Mouse (Mus musculus) forelimb bud, embryonic 11.5 days (tissue): ENCODE results near the gene Bdkrb2.

Source experiments
- DNase-seq: peaks from one replicate; pipeline ENCODE4 v3.0.0-alpha.2; 2012; ENCODE audit warnings: low read depth, low spot score

The Bdkrb2 gene

DNA sequence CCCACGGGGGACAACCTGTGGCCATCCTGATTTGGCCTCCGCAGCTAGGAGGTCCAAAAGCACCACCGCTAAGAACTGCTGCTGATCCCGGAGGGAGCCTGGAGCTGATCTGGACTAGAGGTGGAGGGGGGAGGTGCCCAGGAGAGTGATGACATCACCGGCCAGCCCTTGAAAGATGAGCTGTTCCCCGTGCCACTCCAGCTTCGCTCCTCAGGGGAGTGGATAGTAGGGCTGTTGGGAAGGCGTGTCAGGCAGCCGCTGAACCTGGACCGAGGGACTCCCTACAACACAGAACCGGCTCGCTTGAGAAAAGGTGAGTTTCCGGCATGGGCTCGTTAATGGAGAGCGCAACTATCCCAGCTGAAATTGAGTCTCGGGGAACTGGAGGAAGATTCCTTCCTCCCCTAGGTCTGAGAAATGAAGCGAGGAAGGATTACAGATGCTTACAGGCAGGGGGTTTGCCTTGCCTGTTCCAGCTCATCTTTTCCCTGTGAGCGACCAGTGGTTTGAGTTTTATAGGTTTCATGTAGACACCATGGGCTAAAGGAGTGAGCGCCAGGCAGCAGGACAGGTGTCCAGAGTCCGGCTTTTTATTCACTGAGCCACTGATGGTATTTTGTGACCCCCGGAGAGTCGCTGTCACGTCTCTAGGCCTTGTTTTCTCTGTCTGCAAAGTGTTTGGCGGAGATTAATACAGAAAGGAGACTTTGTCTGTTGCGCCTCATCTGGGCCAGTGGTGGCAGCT lies at the start of gene Bdkrb2:
Gene Bdkrb2 (plus strand): TSS at position 291 of the 745 bp plus-strand sequence.
- DNase-seq = peak; percentile 41

DNA sequence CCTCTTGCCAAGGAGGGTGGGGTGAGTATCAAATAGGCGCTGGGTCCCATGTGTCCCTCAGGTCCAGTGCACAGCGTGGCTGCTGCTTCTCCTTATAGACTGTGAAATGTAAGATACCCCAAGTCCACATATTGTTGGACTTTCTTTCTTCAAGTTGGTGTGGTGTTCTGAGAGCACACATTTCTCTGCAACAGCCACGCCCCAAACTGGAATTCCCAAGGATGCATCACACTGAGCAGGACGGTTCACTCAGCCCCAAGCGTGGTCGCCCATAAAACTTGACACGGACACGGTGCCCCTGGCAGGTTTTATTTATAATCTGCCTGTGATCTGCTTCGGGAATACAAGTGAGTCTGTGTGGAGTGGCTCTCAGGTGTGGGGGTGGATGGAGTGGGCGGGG lies 48.9 kb upstream of the Bdkrb2 start:
- no peak for DNase-seq

DNA sequence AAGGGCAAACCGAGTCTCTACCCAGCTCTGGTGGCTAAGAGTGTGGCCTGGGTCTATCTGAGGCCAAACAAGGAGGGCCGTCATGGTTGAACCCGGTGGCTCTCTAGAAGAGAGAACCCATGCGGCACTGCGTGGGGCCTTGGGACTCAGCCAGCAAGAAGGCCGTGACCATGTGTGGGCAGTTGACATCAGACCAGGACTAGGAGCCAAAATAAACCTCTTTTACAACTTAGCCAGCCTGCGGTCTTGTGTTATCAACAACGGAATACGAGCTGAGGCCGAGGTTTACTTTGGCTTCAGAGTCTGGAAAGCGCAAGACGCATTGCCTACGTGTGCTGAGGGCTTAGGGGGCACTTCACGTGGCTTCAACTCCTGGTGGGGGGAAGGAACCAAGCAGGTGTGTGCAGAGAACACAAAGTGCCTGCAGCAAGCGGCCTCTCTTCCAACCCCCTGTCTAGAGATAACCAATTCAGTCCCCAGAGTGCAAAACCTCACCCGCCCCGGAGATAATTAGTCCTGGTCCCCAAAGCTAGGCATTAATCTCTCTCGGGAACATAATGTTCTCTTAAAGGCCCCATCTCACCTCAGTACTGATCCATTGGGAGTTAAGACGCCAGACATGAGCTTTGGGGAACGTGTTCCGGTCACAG lies 45.9 kb upstream of the Bdkrb2 start:
- DNase-seq = no peak

DNA sequence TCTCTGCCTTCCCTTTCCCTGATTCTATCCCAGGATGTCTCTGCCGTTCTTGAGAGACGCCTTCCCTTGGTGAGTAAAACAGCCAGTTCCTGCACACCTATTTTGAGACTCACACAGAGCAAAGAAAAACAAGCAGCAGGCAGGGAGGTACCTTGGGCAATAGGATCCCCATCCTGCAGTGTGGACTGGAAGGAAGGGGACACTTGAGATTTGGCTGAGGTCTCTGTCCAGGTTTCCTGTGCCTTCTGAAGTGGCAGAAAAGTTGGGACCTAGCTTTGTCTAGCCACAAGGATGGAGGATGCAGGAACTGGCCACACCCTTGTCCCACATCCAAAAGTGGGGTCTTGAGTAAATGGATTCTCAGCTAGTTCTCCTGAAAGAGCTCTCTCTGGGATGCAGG lies 43.2 kb upstream of the Bdkrb2 start:
- no peak for DNase-seq

DNA sequence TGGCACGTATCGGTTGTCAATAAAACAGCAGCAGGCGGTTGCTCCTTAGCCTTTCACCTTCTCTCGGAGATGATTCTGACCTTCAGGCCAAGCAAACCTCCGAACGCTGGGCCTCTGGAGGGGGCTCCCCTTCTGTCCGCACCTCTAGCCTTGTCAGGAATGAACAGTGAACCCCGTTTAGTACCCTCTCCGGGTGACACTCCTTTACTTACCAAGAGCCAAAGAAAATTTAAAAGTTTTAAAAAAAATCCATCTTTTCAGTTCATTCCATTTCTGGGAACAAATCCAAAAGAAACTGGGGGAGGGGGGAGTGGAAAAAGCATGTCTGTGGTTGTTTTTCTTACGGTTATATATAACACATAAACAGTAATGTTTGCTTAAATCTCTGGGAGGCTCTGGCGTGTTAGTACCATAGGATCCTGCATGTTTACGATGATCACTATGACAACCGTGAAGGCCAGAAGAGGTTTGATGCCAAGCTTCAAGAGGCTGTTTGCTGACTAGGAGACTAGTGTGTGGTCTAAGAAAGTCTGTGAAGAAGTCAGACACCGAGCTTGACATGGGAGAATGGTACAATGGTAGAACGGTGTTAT lies 41.8 kb upstream of the Bdkrb2 start:
- no peak for DNase-seq

DNA sequence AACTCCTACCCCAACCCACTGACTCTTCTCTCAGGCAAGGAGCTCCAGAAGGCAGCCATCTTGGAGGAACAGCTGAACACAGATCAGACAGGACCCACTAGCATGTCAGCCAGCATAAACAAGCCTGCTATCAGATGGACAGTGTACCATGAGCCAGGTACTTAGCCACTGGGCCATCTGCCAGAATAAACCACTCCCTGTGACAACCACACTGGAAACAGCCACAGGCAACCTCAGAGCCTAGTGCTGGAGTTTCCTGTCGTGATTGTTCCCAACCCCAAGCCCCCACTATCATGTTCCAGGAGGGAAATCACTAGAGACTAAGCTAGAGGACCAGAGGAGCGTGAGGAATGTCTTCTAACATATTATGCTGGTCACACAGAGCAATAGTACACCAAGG lies 39.3 kb upstream of the Bdkrb2 start:
- DNase-seq = no peak

DNA sequence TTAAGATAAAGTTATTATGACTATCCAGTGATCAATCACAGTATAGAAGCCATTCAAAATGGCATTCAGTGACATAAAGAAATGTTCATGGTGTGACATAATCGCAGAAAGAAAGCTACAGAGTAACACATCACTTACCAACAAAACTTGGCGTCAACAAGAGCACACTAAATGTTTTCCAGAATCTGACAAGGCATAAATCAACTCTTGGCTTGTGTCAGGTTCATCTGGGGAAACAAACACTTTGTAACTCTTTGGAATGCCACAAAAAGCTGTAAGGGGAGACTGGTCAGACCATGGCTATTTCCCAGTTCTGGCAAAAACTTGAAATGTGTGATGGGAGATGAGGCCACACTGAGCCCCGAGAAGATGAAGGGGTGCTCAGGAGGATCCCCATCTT lies 36.8 kb upstream of the Bdkrb2 start:
- no peak for DNase-seq

DNA sequence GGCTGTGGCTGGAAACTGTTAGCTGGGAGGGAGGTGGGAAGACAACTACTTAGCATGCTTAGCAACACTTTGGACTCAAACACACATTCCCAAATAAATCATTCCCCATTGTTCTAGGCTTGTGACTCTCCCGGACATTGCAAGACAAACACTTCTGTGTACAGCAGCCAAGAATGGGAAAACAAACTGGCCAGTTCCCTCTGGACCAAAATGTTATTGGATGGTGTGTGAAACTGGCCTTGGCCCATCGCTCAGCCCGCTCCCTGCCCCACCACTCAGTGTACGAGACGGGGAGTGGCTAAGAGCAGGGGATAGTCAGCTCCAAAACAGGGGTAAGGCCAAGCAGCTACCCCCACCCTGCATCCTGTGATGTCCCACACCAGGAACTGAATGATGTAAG lies 36.2 kb upstream of the Bdkrb2 start:
- DNase-seq = no peak

DNA sequence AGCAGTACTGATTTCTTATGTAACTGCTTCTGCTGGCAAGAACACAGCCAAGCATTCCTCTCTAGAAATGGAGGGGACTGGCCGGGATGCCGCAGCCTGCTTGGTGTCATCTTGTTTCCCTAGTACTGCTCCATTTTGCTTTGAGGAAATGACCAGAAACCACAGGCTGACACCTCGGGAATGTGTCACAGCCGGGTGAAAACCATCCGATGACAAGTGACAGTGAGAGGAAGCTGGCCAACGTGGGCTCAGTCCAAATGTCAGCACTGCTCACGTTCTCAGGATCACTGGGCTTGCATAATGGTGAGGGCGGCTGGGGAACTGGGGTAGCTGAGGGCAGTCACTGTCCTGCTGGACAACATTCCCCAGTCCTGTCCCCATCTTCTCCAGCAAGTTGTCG lies 33.5 kb upstream of the Bdkrb2 start:
- no peak for DNase-seq

DNA sequence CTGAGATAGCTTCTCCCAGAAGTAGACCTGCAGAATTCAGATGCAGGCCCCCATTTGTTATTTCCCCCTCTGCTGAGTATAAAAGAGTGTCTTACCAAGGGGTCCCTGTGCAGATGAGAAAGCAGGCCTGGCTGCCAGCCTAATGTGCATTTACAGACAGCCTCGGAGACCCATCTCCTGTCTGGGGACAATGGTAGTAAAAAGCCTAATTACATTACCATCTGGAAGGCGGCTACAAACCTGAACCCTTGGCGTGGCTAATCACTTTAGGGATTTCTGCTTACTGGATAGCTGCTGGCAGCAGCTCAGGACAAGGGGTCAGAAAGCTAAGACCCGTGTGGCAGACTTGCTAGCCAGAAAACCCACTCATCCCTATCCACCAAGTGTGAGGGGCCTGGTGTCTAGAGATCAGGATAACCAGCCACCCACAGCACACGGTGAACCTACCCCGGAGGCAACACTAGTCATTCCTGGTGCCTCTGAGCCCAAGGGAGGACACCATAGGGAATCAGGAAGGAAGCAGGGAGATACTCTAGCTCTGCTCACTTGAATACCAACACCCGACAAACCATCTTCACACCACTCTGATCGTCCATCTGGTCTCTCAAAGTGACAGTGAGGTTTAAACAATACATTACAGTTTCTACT lies 31.2 kb upstream of the Bdkrb2 start:
- DNase-seq = no peak

DNA sequence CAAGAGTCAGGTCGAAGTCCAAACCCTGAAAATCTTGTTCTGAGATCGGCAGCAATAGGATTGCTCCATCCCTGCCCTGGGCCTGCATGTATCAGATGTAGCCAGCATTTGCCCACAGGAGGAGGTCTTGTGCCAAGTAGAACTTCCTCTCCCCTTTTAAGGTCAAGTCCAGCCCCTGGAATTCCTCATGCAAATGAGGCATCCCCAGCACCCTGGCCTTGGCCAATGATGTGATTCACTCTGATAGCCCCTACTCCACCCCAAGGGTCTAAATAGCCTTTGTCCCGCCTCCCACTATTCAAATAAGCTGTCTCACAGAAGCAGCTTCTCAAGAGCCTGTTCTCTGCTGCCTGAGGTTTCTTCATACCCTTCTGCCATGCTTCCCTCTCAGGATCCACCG lies 28.2 kb upstream of the Bdkrb2 start:
- DNase-seq = no peak

DNA sequence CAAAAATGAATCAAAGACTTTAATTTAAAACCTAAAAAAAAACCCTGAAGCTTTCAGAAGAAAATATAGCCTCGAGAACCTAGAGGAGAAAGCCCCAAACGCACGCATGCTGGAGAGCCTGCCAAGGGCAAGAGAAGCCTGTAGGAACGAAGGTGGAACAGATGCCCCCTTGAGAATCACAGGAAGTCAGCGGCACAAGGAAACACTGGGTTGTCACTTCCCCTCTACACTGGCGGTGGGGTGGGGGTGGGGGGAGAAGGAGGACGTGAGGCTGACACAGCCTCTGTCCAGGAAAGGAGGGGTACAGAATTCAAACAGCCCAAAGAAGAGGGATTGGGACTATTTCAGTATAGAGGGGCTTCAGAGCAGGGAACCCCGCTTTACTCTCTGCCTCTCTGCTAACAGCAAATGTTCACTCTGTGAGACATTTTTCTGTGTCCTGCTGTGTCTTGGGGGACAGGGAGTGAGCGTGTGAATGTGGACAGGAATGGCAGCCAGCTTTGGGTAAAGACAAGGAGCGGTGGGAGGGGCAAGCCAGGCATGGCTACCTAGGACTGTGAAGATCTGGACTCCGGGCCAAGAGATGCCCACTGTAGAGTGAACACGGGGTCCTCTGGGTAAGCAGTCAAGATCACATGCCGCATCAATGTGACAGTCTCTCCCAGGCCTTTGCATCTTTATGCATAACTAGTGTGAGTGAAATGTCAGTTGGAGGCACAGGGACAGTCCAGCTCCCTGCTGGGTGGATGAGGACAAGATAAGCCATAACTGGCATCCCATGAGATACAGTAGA lies 26.9 kb upstream of the Bdkrb2 start:
- no peak for DNase-seq

DNA sequence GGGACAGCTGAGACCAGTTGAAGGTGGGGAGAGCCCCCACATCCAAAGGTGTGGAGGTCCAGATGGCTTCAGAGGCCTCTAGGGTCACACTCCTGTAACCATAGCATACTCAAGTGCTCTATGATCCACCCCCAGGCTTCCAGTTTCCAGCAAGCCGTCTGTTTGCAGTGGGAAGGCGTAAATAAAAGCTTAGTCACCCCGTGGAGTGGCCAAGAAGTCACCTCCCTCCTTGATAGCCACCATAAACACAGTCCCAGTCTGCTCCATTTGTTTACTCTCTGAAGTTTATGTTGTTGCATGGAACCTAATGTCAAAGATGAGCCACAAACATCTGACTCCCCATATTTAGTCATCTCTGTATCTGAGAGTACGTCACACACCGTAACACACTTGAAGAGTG lies 25.9 kb upstream of the Bdkrb2 start:
- no peak for DNase-seq

DNA sequence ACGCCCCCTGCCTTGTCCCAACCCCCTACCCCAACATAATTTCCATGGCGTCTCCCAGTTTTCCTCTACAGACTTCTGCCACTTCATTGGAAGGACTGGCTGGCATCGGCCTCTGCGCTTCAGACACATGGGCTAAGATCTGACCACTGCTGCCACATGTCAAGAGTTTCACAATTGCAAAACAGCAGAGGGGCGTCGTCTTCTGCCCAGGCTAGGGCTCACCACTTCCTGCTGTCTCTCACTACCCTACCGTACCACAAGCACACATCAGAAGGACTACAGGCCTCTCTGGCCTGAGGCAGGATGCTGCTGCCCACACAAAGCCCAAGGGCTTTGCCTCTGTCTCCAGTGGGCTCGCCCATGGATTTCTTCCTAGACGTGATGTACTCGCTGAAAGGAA lies 23.4 kb upstream of the Bdkrb2 start:
- DNase-seq = no peak

DNA sequence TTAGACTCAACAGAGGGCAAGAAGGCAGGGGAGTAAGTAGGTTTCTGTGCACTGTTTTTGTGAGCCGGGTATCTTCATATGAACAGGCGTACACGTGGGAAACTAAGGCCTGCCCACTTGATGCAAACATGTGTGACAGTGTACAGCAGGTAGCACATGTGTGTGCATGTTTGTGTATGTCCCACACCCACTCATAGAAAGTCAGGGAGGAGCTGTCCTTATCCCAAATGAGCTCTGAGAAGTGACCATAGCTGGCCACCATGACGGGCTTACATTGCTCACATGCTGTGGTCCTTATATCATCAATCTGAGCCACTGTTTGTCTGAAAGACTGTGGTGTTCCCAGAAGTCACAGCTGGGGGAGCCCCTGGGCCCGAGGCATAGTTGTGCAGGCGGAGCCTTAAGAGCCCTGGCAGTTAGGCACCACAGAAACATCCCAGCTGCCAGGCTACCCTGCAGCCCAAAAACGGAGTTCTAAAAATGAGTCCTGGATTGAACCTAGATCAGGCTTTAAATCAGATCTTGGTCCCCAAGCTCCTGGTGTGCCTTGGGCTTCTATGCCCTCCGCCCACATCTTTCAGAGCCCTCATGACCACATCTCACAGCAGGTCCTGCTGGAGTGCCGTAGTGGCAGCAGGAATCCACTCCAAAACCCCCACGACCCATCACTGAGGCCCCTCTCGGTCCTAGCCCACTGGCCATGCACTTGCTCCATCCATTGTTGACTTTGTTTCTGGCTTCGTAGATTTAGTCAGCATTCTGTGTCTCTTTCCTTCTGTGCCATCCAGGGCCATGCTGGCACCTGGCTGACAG lies 21.2 kb upstream of the Bdkrb2 start:
- DNase-seq = no peak

DNA sequence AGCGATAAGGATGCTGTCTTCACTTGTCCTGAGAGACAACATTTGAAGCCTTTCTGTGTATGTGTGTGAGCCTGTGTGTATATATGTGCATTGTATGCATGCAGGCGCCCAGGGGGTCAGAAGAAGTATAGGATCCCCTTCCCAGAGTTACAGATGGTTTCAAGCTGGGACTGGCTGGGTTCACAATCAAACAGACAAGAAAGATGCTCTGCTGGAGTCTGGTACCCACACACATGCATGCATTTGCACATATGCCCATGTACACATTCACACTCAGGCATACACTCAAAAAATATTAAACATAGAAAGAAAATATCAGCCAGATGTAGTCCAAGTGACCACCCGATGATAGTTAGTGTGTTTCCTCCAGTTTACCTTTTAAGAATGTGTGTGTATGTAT lies 20.5 kb upstream of the Bdkrb2 start:
- DNase-seq = no peak

DNA sequence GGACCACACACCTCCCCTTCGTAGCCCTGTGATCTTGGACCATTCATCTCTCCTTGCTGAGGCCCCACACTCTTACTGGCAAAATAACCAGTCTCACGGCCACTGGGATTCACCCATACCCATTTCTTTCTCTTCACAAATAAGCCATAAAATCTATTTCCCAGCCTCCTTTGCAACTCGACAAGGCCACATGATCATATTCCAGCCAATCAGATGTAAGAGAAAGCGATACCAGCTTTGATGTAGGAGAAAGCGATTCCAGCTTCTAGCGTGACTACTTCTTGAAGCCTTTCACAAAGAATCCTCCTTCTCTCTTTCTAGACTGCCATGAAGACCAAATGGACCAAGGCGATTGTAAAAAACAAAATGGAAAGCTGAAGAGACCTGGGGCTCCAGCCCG lies 19.9 kb upstream of the Bdkrb2 start:
- DNase-seq = no peak

DNA sequence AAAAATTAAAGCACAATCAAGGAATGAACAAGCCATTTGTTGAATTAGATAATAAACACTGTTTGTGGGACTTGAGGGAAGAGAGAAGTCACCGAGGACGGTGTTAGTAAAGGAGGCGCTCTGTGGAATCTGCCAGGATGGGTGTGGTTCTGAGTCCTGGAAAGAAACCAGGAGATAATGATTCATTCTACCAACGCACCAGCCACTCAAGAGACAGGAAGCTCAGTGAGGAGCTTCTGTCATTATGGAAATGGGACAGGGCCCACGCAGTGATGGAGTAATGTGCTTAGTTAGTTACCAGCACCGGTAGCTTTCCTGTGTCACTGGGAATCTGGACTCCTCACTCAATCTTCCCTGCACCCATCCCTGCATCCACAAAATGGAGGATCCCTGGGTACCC lies 19.3 kb upstream of the Bdkrb2 start:
- DNase-seq = no peak

DNA sequence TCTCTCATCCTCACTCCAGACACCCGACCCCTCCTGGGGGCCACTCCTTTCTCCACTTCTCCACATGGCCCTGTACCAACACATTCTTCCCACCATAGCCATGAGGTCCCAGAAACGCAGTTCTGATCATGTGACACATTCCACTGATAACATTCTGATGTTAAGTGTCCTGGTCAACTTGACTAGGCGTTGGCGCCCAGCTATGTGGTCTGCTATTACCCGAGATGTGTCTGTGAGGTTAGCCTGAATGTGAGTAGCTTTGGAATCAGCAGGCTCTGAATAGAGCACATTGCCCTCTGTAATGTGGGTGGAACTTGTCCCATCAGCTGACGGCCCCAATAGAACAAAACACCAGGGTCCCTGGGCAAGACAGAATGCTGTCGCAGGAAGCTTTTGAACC lies 18.2 kb upstream of the Bdkrb2 start:
- no peak for DNase-seq

DNA sequence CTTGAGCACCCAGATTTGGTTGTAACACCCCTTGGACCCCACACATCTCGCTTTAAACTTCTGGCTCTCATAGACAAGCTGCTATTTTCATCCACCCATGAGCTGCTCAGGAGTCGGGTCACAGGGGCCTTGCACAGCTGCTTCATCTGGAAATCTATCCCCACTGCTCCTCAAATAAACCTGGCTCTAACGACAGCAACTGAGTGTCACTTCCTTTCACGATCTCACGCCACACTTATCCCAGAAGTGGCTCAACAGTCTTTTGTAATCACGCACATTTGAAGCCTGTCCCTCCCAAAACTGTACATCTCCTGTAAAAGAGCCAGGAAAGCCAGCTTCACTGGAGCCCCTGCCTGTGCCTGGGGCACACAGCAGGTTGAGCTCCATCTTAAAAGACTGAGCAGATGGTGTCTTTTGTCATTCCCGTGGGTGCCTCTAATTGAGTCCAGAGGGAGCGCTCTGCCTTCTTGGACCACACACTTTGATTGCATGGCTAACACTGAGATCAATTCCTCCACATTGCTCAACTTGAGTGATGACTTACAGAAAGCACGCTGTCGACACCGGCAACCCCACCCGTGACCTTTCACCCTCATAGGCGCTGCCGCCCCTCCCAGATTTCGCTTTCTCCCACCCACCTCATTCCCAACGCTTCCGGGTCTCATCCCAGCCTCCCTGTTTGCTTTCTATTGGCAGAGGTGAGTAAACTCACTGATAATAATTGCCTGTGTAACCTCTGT lies 17.2 kb upstream of the Bdkrb2 start:
- DNase-seq = peak; percentile 26
